Mouse (Mus musculus): ENCODE data around the gene Dpp6. TPM values are rescaled to one million over a fixed set of nuclear protein-coding genes. Genes with fewer than 3 reads are reported as not detected.

Dpp6 gene
- polyA plus RNA-seq, 1 experiment from 2014 or later: 100 TPM

GRCm38 (mm10) chr5:26991587-26991986, 174.6 kb downstream of the Dpp6 start:
- Histone ChIP-seq H3K36me3 (ENCODE audit: control insufficient read depth, insufficient read depth, low read length) (no peaks in the 10 kb centered on the region), H3K27ac (ENCODE audit: low read depth, low read length) (no peak overlapping the region), H3K4me2 (ENCODE audit: low read depth, low read length) (no peak overlapping the region), H3K4me3 (ENCODE audit: low read depth, low read length) (no peak overlapping the region), H3K27me3 (ENCODE audit: control insufficient read depth, insufficient read depth, low read length) (no peaks in the 10 kb centered on the region), H3K9me3 (ENCODE audit: control insufficient read depth, low read length) (no peaks in the 10 kb centered on the region), H3K9ac (replicated peaks; ENCODE audit: low read depth, low read length) (no peak overlapping the region), H3K4me1 (ENCODE audit: control insufficient read depth, insufficient read depth, low read length) (no peaks in the 10 kb centered on the region)
- ATAC-seq (ENCODE audit: low read depth): peak; percentile 87
- 7% methylated on average over 2 of the region's 2 CpGs for WGBS

- Histone ChIP-seq H3K4me1 (ENCODE audit: control insufficient read depth, insufficient read depth, low read length) (no peaks in the 10 kb centered on the region), H3K27me3 (ENCODE audit: control insufficient read depth, insufficient read depth, low read length) (no peaks in the 10 kb centered on the region), H3K9ac (replicated peaks; ENCODE audit: low read depth, low read length) (no peak overlapping the region), H3K36me3 (ENCODE audit: control insufficient read depth, insufficient read depth, low read length) (no peaks in the 10 kb centered on the region), H3K27ac (ENCODE audit: low read depth, low read length) (no peak overlapping the region), H3K4me3 (ENCODE audit: low read depth, low read length) (no peak overlapping the region), H3K9me3 (ENCODE audit: control insufficient read depth, low read length) (no peaks in the 10 kb centered on the region), H3K4me2 (ENCODE audit: low read depth, low read length) (no peak overlapping the region)
- ATAC-seq (ENCODE audit: low read depth): no peak
- WGBS: 95% methylated on average over 7 of the region's 7 CpGs
These were observed 186.5 kb downstream of the Dpp6 start for GRCm38 (mm10) chr5:27003537-27003936.

- no peak for ATAC-seq (ENCODE audit: low read depth)
- Histone ChIP-seq H3K36me3 (ENCODE audit: control insufficient read depth, insufficient read depth, low read length) (no peaks in the 10 kb centered on the region), H3K27me3 (ENCODE audit: control insufficient read depth, insufficient read depth, low read length) (no peaks in the 10 kb centered on the region), H3K27ac (ENCODE audit: low read depth, low read length) (no peak overlapping the region), H3K9me3 (ENCODE audit: control insufficient read depth, low read length) (no peaks in the 10 kb centered on the region), H3K4me3 (ENCODE audit: low read depth, low read length) (no peak overlapping the region), H3K4me2 (ENCODE audit: low read depth, low read length) (no peak overlapping the region), H3K4me1 (ENCODE audit: control insufficient read depth, insufficient read depth, low read length) (no peaks in the 10 kb centered on the region), H3K9ac (replicated peaks; ENCODE audit: low read depth, low read length) (no peak overlapping the region)
These were observed 192.2 kb downstream of the Dpp6 start for GRCm38 (mm10) chr5:27009157-27009556.

GRCm38 (mm10) chr5:27010582-27010981, 193.6 kb downstream of the Dpp6 start:
- Histone ChIP-seq H3K36me3 (ENCODE audit: control insufficient read depth, insufficient read depth, low read length) (no peaks in the 10 kb centered on the region), H3K9ac (replicated peaks; ENCODE audit: low read depth, low read length) (no peak overlapping the region), H3K27me3 (ENCODE audit: control insufficient read depth, insufficient read depth, low read length) (no peaks in the 10 kb centered on the region), H3K27ac (ENCODE audit: low read depth, low read length) (no peak overlapping the region), H3K9me3 (ENCODE audit: control insufficient read depth, low read length) (no peaks in the 10 kb centered on the region), H3K4me3 (ENCODE audit: low read depth, low read length) (no peak overlapping the region), H3K4me1 (ENCODE audit: control insufficient read depth, insufficient read depth, low read length) (no peaks in the 10 kb centered on the region), H3K4me2 (ENCODE audit: low read depth, low read length) (no peak overlapping the region)
- no peak for ATAC-seq (ENCODE audit: low read depth)
- WGBS: 89% methylated on average over 5 of the region's 5 CpGs

GRCm38 (mm10) chr5:27018314-27018956, 201.4 kb downstream of the Dpp6 start:
- no peak overlapping the region for H3K4me2 ChIP-seq (ENCODE audit: low read depth, low read length)
- peaks cover 3% of the 10 kb centered on the region; the same call in 1 of the 2 replicates for H3K4me1 ChIP-seq (ENCODE audit: control insufficient read depth, insufficient read depth, low read length)
- no peak overlapping the region for H3K4me3 ChIP-seq (ENCODE audit: low read depth, low read length)
- H3K27ac ChIP-seq (ENCODE audit: low read depth, low read length): no peak overlapping the region
- H3K9me3 ChIP-seq (ENCODE audit: control insufficient read depth, low read length): no peaks in the 10 kb centered on the region
- 37% methylated on average over 3 of the region's 3 CpGs for WGBS
- peak; percentile 65; the same call in 1 of the 2 replicates for ATAC-seq (ENCODE audit: low read depth)
- H3K36me3 ChIP-seq (ENCODE audit: control insufficient read depth, insufficient read depth, low read length): no peaks in the 10 kb centered on the region
- H3K27me3 ChIP-seq (ENCODE audit: control insufficient read depth, insufficient read depth, low read length): no peaks in the 10 kb centered on the region
- H3K9ac ChIP-seq (replicated peaks; ENCODE audit: low read depth, low read length): no peak overlapping the region

- Histone ChIP-seq H3K4me3 (ENCODE audit: low read depth, low read length) (no peak overlapping the region), H3K27me3 (ENCODE audit: control insufficient read depth, insufficient read depth, low read length) (no peaks in the 10 kb centered on the region), H3K4me1 (ENCODE audit: control insufficient read depth, insufficient read depth, low read length) (no peaks in the 10 kb centered on the region), H3K36me3 (ENCODE audit: control insufficient read depth, insufficient read depth, low read length) (no peaks in the 10 kb centered on the region), H3K9ac (replicated peaks; ENCODE audit: low read depth, low read length) (no peak overlapping the region), H3K9me3 (ENCODE audit: control insufficient read depth, low read length) (no peaks in the 10 kb centered on the region), H3K4me2 (ENCODE audit: low read depth, low read length) (no peak overlapping the region), H3K27ac (ENCODE audit: low read depth, low read length) (no peak overlapping the region)
- no peak for ATAC-seq (ENCODE audit: low read depth)
- WGBS: 54% methylated on average over 1 of the region's 1 CpGs
These were observed 211.6 kb downstream of the Dpp6 start for GRCm38 (mm10) chr5:27028611-27029010.

- peak; percentile 46; the same call in 1 of the 2 replicates for ATAC-seq (ENCODE audit: low read depth)
- 7% methylated on average over 5 of the region's 5 CpGs for WGBS
- H3K27me3 ChIP-seq (ENCODE audit: control insufficient read depth, insufficient read depth, low read length): no peaks in the 10 kb centered on the region
These were observed 212.8 kb downstream of the Dpp6 start for GRCm38 (mm10) chr5:27029784-27030183.

GRCm38 (mm10) chr5:27034858-27035257, 217.9 kb downstream of the Dpp6 start:
- Histone ChIP-seq H3K4me1 (ENCODE audit: control insufficient read depth, insufficient read depth, low read length) (no peaks in the 10 kb centered on the region), H3K36me3 (ENCODE audit: control insufficient read depth, insufficient read depth, low read length) (no peaks in the 10 kb centered on the region), H3K27ac (ENCODE audit: low read depth, low read length) (no peak overlapping the region), H3K4me2 (ENCODE audit: low read depth, low read length) (no peak overlapping the region), H3K9ac (replicated peaks; ENCODE audit: low read depth, low read length) (no peak overlapping the region), H3K4me3 (ENCODE audit: low read depth, low read length) (no peak overlapping the region), H3K27me3 (ENCODE audit: control insufficient read depth, insufficient read depth, low read length) (no peaks in the 10 kb centered on the region), H3K9me3 (ENCODE audit: control insufficient read depth, low read length) (no peaks in the 10 kb centered on the region)
- ATAC-seq (ENCODE audit: low read depth): no peak
- WGBS: 66% methylated on average over 4 of the region's 4 CpGs

More at GRCm38 (mm10) chr5:27029784-27030183, 212.8 kb downstream of the Dpp6 start:
- H3K27ac ChIP-seq (ENCODE audit: low read depth, low read length): no peak overlapping the region
- no peaks in the 10 kb centered on the region for H3K4me1 ChIP-seq (ENCODE audit: control insufficient read depth, insufficient read depth, low read length)
- no peaks in the 10 kb centered on the region for H3K9me3 ChIP-seq (ENCODE audit: control insufficient read depth, low read length)
- no peak overlapping the region for H3K4me3 ChIP-seq (ENCODE audit: low read depth, low read length)
- no peaks in the 10 kb centered on the region for H3K36me3 ChIP-seq (ENCODE audit: control insufficient read depth, insufficient read depth, low read length)
- no peak overlapping the region for H3K4me2 ChIP-seq (ENCODE audit: low read depth, low read length)
- no peak overlapping the region for H3K9ac ChIP-seq (replicated peaks; ENCODE audit: low read depth, low read length)

- ATAC-seq (ENCODE audit: low read depth): no peak
These were observed 218.3 kb downstream of the Dpp6 start for GRCm38 (mm10) chr5:27035291-27035690.

More at GRCm38 (mm10) chr5:27035291-27035690, 218.3 kb downstream of the Dpp6 start:
- Histone ChIP-seq H3K36me3 (ENCODE audit: control insufficient read depth, insufficient read depth, low read length) (no peaks in the 10 kb centered on the region), H3K27ac (ENCODE audit: low read depth, low read length) (no peak overlapping the region), H3K9ac (replicated peaks; ENCODE audit: low read depth, low read length) (no peak overlapping the region), H3K9me3 (ENCODE audit: control insufficient read depth, low read length) (no peaks in the 10 kb centered on the region), H3K27me3 (ENCODE audit: control insufficient read depth, insufficient read depth, low read length) (no peaks in the 10 kb centered on the region), H3K4me2 (ENCODE audit: low read depth, low read length) (no peak overlapping the region), H3K4me3 (ENCODE audit: low read depth, low read length) (no peak overlapping the region), H3K4me1 (ENCODE audit: control insufficient read depth, insufficient read depth, low read length) (no peaks in the 10 kb centered on the region)
- WGBS: 44% methylated on average over 1 of the region's 1 CpGs
